16 mouse cellular contexts compared by ENCODE assay signal in the genomic region with DNA sequence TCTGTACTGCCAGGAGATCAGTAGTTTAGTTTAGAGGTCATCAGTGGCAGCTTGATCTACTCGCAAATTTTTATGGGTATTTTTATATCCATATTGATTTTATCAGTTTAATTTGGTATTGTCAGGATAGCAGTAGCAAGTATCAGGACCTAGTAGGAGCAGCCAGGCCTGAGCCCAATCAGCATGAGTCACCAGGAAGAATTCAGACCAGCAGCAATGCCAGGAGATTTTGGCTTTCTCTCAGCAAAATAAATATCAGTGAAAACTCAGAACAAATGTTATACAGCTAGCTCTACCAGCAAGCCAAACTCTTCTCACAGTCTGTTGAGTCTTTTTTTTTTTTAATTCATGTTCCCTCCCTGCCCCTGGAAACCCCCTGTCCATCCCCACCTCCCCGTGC. TPM values are rescaled to one million over a fixed set of nuclear protein-coding genes. Genes with fewer than 3 reads are reported as not detected.
"Had no signal": no experiment of that assay in that cellular context is flagged by ENCODE, and none has a peak within 500 bp of the region (broad histone marks: within the 10 kb centered on the region; RNA-seq: fewer than 3 reads in every experiment).

No protein-coding gene starts in this region.

RNA-seq across cellular contexts. Expression of a gene that starts 13.8 kb away (rescaled TPM):
- total RNA-seq: megakaryocyte, adult 5-6 weeks; megakaryocyte-erythroid progenitor cell, adult 5-6 weeks had no signal
- polyA plus RNA-seq: lung, embryonic 14.5 days; lung, embryonic 16.5 days; midbrain, embryonic 10.5 days; midbrain, embryonic 12.5 days; midbrain, embryonic 14.5 days; midbrain, embryonic 16.5 days; myocyte; neural tube, embryonic 11.5 days; neural tube, embryonic 13.5 days; neural tube, embryonic 15.5 days; small intestine, adult 2 months; stomach, embryonic 14.5 days; stomach, embryonic 16.5 days; thymus, postnatal 0 days had no signal

RNA-seq across cellular contexts. Expression of a gene that starts 31.8 kb away (rescaled TPM):
- total RNA-seq: megakaryocyte, adult 5-6 weeks; megakaryocyte-erythroid progenitor cell, adult 5-6 weeks had no signal
- polyA plus RNA-seq: lung, embryonic 14.5 days; lung, embryonic 16.5 days; midbrain, embryonic 10.5 days; midbrain, embryonic 12.5 days; midbrain, embryonic 14.5 days; midbrain, embryonic 16.5 days; myocyte; neural tube, embryonic 11.5 days; neural tube, embryonic 13.5 days; neural tube, embryonic 15.5 days; small intestine, adult 2 months; stomach, embryonic 14.5 days; stomach, embryonic 16.5 days; thymus, postnatal 0 days had no signal
